Mouse (Mus musculus): ENCODE data around the gene Gm13089.
"Not testable (repeated sequence)": the region's sequence is repeated elsewhere in the genome, so short reads cannot be mapped to it uniquely, and the experiment has no call there.

Gm13089 gene

GRCm38 (mm10) chr4:143702611-143703010 is at the start of gene Gm13089:
TSS of gene Gm13089 (minus strand) at chr4:143702711.
- no peak for DNase-seq (ENCODE audit: low spot score in 2 of 2)

- no peak for DNase-seq (ENCODE audit: low spot score in 2 of 2)
Observed at GRCm38 (mm10) chr4:143719155-143719554, 16.6 kb upstream of the Gm13089 start, which contains the start of gene Gm13078. TSS of gene Gm13078 (plus strand) at chr4:143719455.

- DNase-seq (ENCODE audit: low spot score in 2 of 2): not testable (repeated sequence)
Observed at GRCm38 (mm10) chr4:143657146-143657545, 45.4 kb downstream of the Gm13089 start, which contains the start of gene Gm13088. TSS of gene Gm13088 (minus strand) at chr4:143657246.
